ENCODE assay signal across 8 mouse cellular contexts in genomic region chr3:82333128-82333969, GRCm38 (mm10). TPM values are rescaled to one million over a fixed set of nuclear protein-coding genes. Genes with fewer than 3 reads are reported as not detected.
DNase-seq lines count a peak whose midpoint lies in the region; ATAC-seq and TF ChIP-seq lines count a peak whose summit lies in the region.

No protein-coding gene starts in this region.

- peak; percentile 39 to 53 for DNase-seq in heart, adult 2 months
- DNase-seq in heart, postnatal 25 days (ENCODE audit: low spot score), result no peak
- DNase-seq in embryonic facial prominence, embryonic 14.5 days (ENCODE audit: low spot score), result peak; percentile 79
- DNase-seq in layer of hippocampus, adult 9-10 months (ENCODE audit: low spot score), result peak; percentile 48
- peak; percentile 71 for DNase-seq in lung, postnatal 14 days
- DNase-seq in right cerebral cortex, adult 2 months (ENCODE audit: low spot score in 2 of 2), result peak; percentile 40 to 73

- H3K27me3 ChIP-seq in heart, adult 2 months (ENCODE audit: control insufficient read depth, insufficient read depth, low read length), result no peaks in the 10 kb centered on the region
- no peaks in the 10 kb centered on the region for H3K27me3 ChIP-seq in embryonic facial prominence, embryonic 14.5 days (replicated peaks; ENCODE audit: control insufficient read depth, insufficient read depth, low read length)

- peak overlapping the region; percentile 59 for H3K4me2 ChIP-seq in embryonic facial prominence, embryonic 14.5 days (ENCODE audit: low read depth, low read length)

- intact Hi-C loops in heart, adult 2 months (cut with DNase I), result loop anchor here (1.0 to 10.0 kb wide), 3 partner anchors 139 to 336 kb away; no protein-coding TSS in a partner anchor
- intact Hi-C loops in heart, postnatal 25 days (cut with DNase I), result loop anchor here (1.0 kb wide), 1 partner anchor 286 kb away; no protein-coding TSS in a partner anchor

- H3K27ac ChIP-seq in heart, adult 2 months, result peak overlapping the region; percentile 61
- no peak overlapping the region for H3K27ac ChIP-seq in bone marrow macrophage, adult 2 months (ENCODE audit: insufficient read depth, low read depth, low read length)
- H3K27ac ChIP-seq in embryonic facial prominence, embryonic 14.5 days (replicated peaks; ENCODE audit: low read depth, low read length), result no peak overlapping the region

- H3K9ac ChIP-seq in heart, adult 2 months (ENCODE audit: low read depth, low read length), result no peak overlapping the region
- H3K9ac ChIP-seq in embryonic facial prominence, embryonic 14.5 days (ENCODE audit: low read depth, low read length), result peak overlapping the region; percentile 54

- WGBS in heart, adult 2 months, result 5% methylated on average over 16 of the region's 16 CpGs
- WGBS in embryonic facial prominence, embryonic 14.5 days, result 8% methylated on average over 16 of the region's 16 CpGs

- no peak for TF ChIP-seq POLR2A in heart, adult 2 months (IDR thresholded peaks at IDR 0.05; ENCODE audit: insufficient read depth, low read depth, low read length)
- no peak for TF ChIP-seq POLR2A in bone marrow macrophage, adult 2 months (IDR thresholded peaks at IDR 0.05; ENCODE audit: borderline replicate concordance, low read depth, low read length)

- H3K4me3 ChIP-seq in heart, adult 2 months, result peak overlapping the region; percentile 40
- no peak overlapping the region for H3K4me3 ChIP-seq in bone marrow macrophage, adult 2 months (ENCODE audit: insufficient read depth, low read length)
- peak overlapping the region; percentile 30 for H3K4me3 ChIP-seq in embryonic facial prominence, embryonic 14.5 days (ENCODE audit: low read depth, low read length)

- no peaks in the 10 kb centered on the region for H3K79me2 ChIP-seq in heart, adult 2 months (replicated peaks; ENCODE audit: control insufficient read depth, insufficient read depth, low read length)

- H3K36me3 ChIP-seq in heart, adult 2 months (ENCODE audit: control insufficient read depth, insufficient read depth, low read length), result no peaks in the 10 kb centered on the region
- no peaks in the 10 kb centered on the region for H3K36me3 ChIP-seq in embryonic facial prominence, embryonic 14.5 days (ENCODE audit: control insufficient read depth, insufficient read depth, low read length)

- peak; percentile 70 for ATAC-seq in embryonic facial prominence, embryonic 14.5 days (ENCODE audit: low read depth)
- peak; percentile 87 to 90 for ATAC-seq in hematopoietic stem cell, adult 5-6 weeks (replicated peaks in 1 of 2; ENCODE audit: insufficient read depth in 1 of 2, low FRiP score in 2 of 2, low TSS enrichment in 1 of 2, low read depth in 1 of 2, poor library complexity in 2 of 2, severe bottlenecking in 2 of 2)

- 0 out of 2 replicates have a peak, but pooled peaks cover 3% of the 10 kb centered on the region for H3K9me3 ChIP-seq in embryonic facial prominence, embryonic 14.5 days (ENCODE audit: control insufficient read depth, low read length)

- TF ChIP-seq CTCF in heart, adult 2 months (IDR thresholded peaks at IDR 0.05), result peak; percentile 98
- TF ChIP-seq CTCF in bone marrow macrophage, adult 2 months (IDR thresholded peaks at IDR 0.05; ENCODE audit: low read depth, low read length), result peak; percentile 77

- peak; percentile 82 for TF ChIP-seq EP300 in heart, adult 2 months (IDR thresholded peaks at IDR 0.05; ENCODE audit: insufficient read depth, low read depth, low read length)

- no peaks in the 10 kb centered on the region for H3K4me1 ChIP-seq in heart, adult 2 months (ENCODE audit: control insufficient read depth, insufficient read depth, low read length)
- H3K4me1 ChIP-seq in bone marrow macrophage, adult 2 months (ENCODE audit: control insufficient read depth, insufficient read depth, low read length), result no peaks in the 10 kb centered on the region
- no peaks in the 10 kb centered on the region; the same call in 1 of the 2 replicates for H3K4me1 ChIP-seq in embryonic facial prominence, embryonic 14.5 days (ENCODE audit: control insufficient read depth, insufficient read depth, low read length)

RNA-seq across cellular contexts. Expression of gene Map9, which starts 24.5 kb away (rescaled TPM):
- 1 to 10 TPM; 1.1 to 2.1 TPM for total RNA-seq in heart, adult 2 months (2021)
- 0.62 and 0.82 TPM in 2 replicates for polyA plus RNA-seq in heart, adult 2 months (2012; rRNA removed)
- 1 to 10 TPM; 2.0 to 2.6 TPM for total RNA-seq in heart, postnatal 25 days (2021)
- not detected in 2 replicates for polyA plus RNA-seq in bone marrow macrophage, adult 2 months (2012; ENCODE audit: insufficient read depth, insufficient read length, missing spikeins)
- 8.6 and 9.9 TPM in 2 replicates for polyA plus RNA-seq in embryonic facial prominence, embryonic 14.5 days (2014; fragmentation: Nextera tagmentation; extraction: Ambion mirVana)
- total RNA-seq in hematopoietic stem cell, adult 5-6 weeks (2017), result 6.8 and 8.1 TPM in 2 replicates
